Comparison of ENCODE assay signal across 29 mouse cellular contexts in genomic region chr11:113699643-113700042, GRCm38 (mm10). TPM values are rescaled to one million over a fixed set of nuclear protein-coding genes. Genes with fewer than 3 reads are reported as not detected.
DNase-seq lines count a peak whose midpoint lies in the region; ATAC-seq and TF ChIP-seq lines count a peak whose summit lies in the region.
"Had no signal": no experiment of that assay in that cellular context is flagged by ENCODE, and none has a peak within 500 bp of the region (broad histone marks: within the 10 kb centered on the region; RNA-seq: fewer than 3 reads in every experiment).

No protein-coding gene starts in this region.

- H3K4me3 ChIP-seq in neural tube, embryonic 13.5 days, result no peak overlapping the region
- H3K4me3 ChIP-seq in ES-E14 (ENCODE audit: insufficient read depth in 1 of 2, low read depth in 1 of 2, low read length in 2 of 2, poor library complexity in 1 of 2, severe bottlenecking in 1 of 2), result no peak overlapping the region
- H3K4me3 ChIP-seq in stomach, embryonic 16.5 days (replicated peaks; ENCODE audit: low read length), result no peak overlapping the region
- no peak overlapping the region for H3K4me3 ChIP-seq in intestine, postnatal 0 days (ENCODE audit: low read depth, low read length)
- H3K4me3 ChIP-seq in hindbrain, embryonic 14.5 days (replicated peaks; ENCODE audit: low read length), result no peak overlapping the region
- H3K4me3 ChIP-seq: embryonic facial prominence, embryonic 13.5 days; embryonic facial prominence, embryonic 15.5 days; erythroblast, embryonic 14.5 days; forebrain, embryonic 10.5 days; forebrain, embryonic 12.5 days had no signal

- peaks cover 49% of the 10 kb centered on the region for H3K36me3 ChIP-seq in neural tube, embryonic 13.5 days
- H3K36me3 ChIP-seq in ES-E14 (ENCODE audit: control insufficient read depth, insufficient read depth, low read length, poor library complexity, severe bottlenecking), result peaks cover 37% of the 10 kb centered on the region; the same call in 1 of the 2 replicates
- peaks cover 10% of the 10 kb centered on the region for H3K36me3 ChIP-seq in stomach, embryonic 16.5 days (ENCODE audit: control insufficient read depth, insufficient read depth, low read length)
- H3K36me3 ChIP-seq in intestine, postnatal 0 days (ENCODE audit: control insufficient read depth, insufficient read depth), result peaks cover 16% of the 10 kb centered on the region
- H3K36me3 ChIP-seq in hindbrain, embryonic 14.5 days (replicated peaks; ENCODE audit: control insufficient read depth, insufficient read depth), result peaks cover 33% of the 10 kb centered on the region

- DNase-seq in neural tube, embryonic 10.5 days (ENCODE audit: extremely low spot score, low spot score), result no peak
- DNase-seq in ES-E14 (ENCODE audit: low read depth, low spot score), result no peak
- DNase-seq in hindbrain, embryonic 14.5 days (ENCODE audit: low spot score), result no peak
- DNase-seq: adrenal gland, adult 2 months; adrenal gland, postnatal 10 days; adrenal gland, postnatal 25 days; B cell, adult 2 months; cerebellum, adult 11 months; cerebellum, adult 18-20 months; cerebellum, adult 8-10 months; cerebellum, adult 9-11 months; cerebellum, postnatal 14 days; cerebellum, postnatal 36 days; embryo, embryonic 11 days had no signal

- H3K4me2 ChIP-seq in neural tube, embryonic 13.5 days, result no peak overlapping the region
- no peak overlapping the region for H3K4me2 ChIP-seq in stomach, embryonic 16.5 days (ENCODE audit: low read depth, low read length)
- no peak overlapping the region for H3K4me2 ChIP-seq in intestine, postnatal 0 days (replicated peaks; ENCODE audit: low read depth)
- H3K4me2 ChIP-seq in hindbrain, embryonic 14.5 days (replicated peaks), result no peak overlapping the region
- H3K4me2 ChIP-seq: embryonic facial prominence, embryonic 13.5 days; embryonic facial prominence, embryonic 15.5 days; forebrain, embryonic 12.5 days had no signal

- no peak for ATAC-seq in neural tube, embryonic 13.5 days (ENCODE audit: low read depth)
- peak; percentile 46; the same call in 1 of the 2 replicates for ATAC-seq in stomach, embryonic 16.5 days (ENCODE audit: insufficient read depth, low FRiP score)
- ATAC-seq in intestine, postnatal 0 days, result no peak
- no peak for ATAC-seq in activated CD4-positive, CD25-positive, alpha-beta regulatory T cell, adult 4 months
- ATAC-seq in hindbrain, embryonic 14.5 days (ENCODE audit: low FRiP score), result no peak
- ATAC-seq: CD4-positive, CD25-positive, alpha-beta regulatory T cell, adult 4 months; forebrain, embryonic 14.5 days; forebrain, embryonic 16.5 days had no signal

- H3K27me3 ChIP-seq in neural tube, embryonic 13.5 days, result no peaks in the 10 kb centered on the region
- H3K27me3 ChIP-seq in stomach, embryonic 16.5 days (ENCODE audit: control insufficient read depth, insufficient read depth, low read length), result no peaks in the 10 kb centered on the region
- H3K27me3 ChIP-seq in intestine, postnatal 0 days (replicated peaks; ENCODE audit: control insufficient read depth, insufficient read depth, low read length), result no peaks in the 10 kb centered on the region
- H3K27me3 ChIP-seq in hindbrain, embryonic 14.5 days (ENCODE audit: control insufficient read depth, insufficient read depth, low read length), result no peaks in the 10 kb centered on the region
- H3K27me3 ChIP-seq: CH12.LX; embryonic facial prominence, embryonic 13.5 days; embryonic facial prominence, embryonic 15.5 days; forebrain, embryonic 12.5 days had no signal

- no peaks in the 10 kb centered on the region for H3K9me3 ChIP-seq in neural tube, embryonic 13.5 days
- H3K9me3 ChIP-seq in ES-E14 (ENCODE audit: control insufficient read depth, insufficient read depth, low read depth, low read length), result no peaks in the 10 kb centered on the region
- no peaks in the 10 kb centered on the region for H3K9me3 ChIP-seq in stomach, embryonic 16.5 days (replicated peaks; ENCODE audit: control insufficient read depth, low read length)
- no peaks in the 10 kb centered on the region for H3K9me3 ChIP-seq in intestine, postnatal 0 days (ENCODE audit: control insufficient read depth)
- no peaks in the 10 kb centered on the region for H3K9me3 ChIP-seq in hindbrain, embryonic 14.5 days (ENCODE audit: control insufficient read depth, low read length)
- H3K9me3 ChIP-seq: embryonic facial prominence, embryonic 13.5 days; embryonic facial prominence, embryonic 15.5 days; forebrain, embryonic 12.5 days had no signal

- H3K9ac ChIP-seq in neural tube, embryonic 13.5 days, result peak overlapping the region; percentile 26; the same call in 1 of the 2 replicates
- peak overlapping the region; percentile 35; the same call in 1 of the 2 replicates for H3K9ac ChIP-seq in ES-E14 (ENCODE audit: insufficient read depth, low read depth, low read length, poor library complexity, severe bottlenecking)
- H3K9ac ChIP-seq in stomach, embryonic 16.5 days (ENCODE audit: low read length), result no peak overlapping the region
- H3K9ac ChIP-seq in intestine, postnatal 0 days (ENCODE audit: low read depth, low read length), result no peak overlapping the region
- no peak overlapping the region for H3K9ac ChIP-seq in hindbrain, embryonic 14.5 days
- H3K9ac ChIP-seq: embryonic facial prominence, embryonic 13.5 days; embryonic facial prominence, embryonic 15.5 days; forebrain, embryonic 12.5 days had no signal

- 87% methylated on average over 7 of the region's 7 CpGs for WGBS in neural tube, embryonic 13.5 days
- 75% methylated on average over 7 of the region's 7 CpGs for WGBS in stomach, embryonic 16.5 days
- WGBS in intestine, postnatal 0 days, result 59% methylated on average over 7 of the region's 7 CpGs
- WGBS in hindbrain, embryonic 14.5 days, result 87% methylated on average over 7 of the region's 7 CpGs

- no peak for TF ChIP-seq CTCF in intestine, postnatal 0 days (IDR thresholded peaks at IDR 0.05; ENCODE audit: low read depth)

- in situ Hi-C loops in ES-E14 (cut with MboI; ENCODE audit: low sequenced_read_pairs in 2 of 2, unreplicated experiment in 2 of 2), result loop anchor here (5.0 to 10.0 kb wide), 2 partner anchors 113 to 115 kb away; no protein-coding TSS in a partner anchor

- H3K27ac ChIP-seq in neural tube, embryonic 13.5 days (replicated peaks), result no peak overlapping the region
- H3K27ac ChIP-seq in ES-E14 (ENCODE audit: insufficient read depth, low read depth, low read length, poor library complexity, severe bottlenecking), result peak overlapping the region; percentile 52; the same call in 1 of the 2 replicates
- H3K27ac ChIP-seq in stomach, embryonic 16.5 days (ENCODE audit: low read length), result no peak overlapping the region
- no peak overlapping the region for H3K27ac ChIP-seq in intestine, postnatal 0 days (ENCODE audit: low read depth, low read length)
- no peak overlapping the region for H3K27ac ChIP-seq in hindbrain, embryonic 14.5 days
- H3K27ac ChIP-seq: embryonic facial prominence, embryonic 13.5 days; embryonic facial prominence, embryonic 15.5 days; forebrain, embryonic 10.5 days; forebrain, embryonic 12.5 days had no signal

- H3K4me1 ChIP-seq in neural tube, embryonic 13.5 days (replicated peaks), result peaks cover 4% of the 10 kb centered on the region; the same call in 1 of the 2 replicates
- H3K4me1 ChIP-seq in ES-E14 (ENCODE audit: control insufficient read depth in 2 of 2, insufficient read depth in 2 of 2, low read length in 2 of 2, poor library complexity in 1 of 2), result peaks cover 0 to 6% of the 10 kb centered on the region in 2 experiments; a peak in 1 of 4 replicates
- no peaks in the 10 kb centered on the region for H3K4me1 ChIP-seq in stomach, embryonic 16.5 days (ENCODE audit: control insufficient read depth, insufficient read depth, low read length)
- H3K4me1 ChIP-seq in intestine, postnatal 0 days (replicated peaks; ENCODE audit: control insufficient read depth, insufficient read depth, low read length), result no peaks in the 10 kb centered on the region
- H3K4me1 ChIP-seq in hindbrain, embryonic 14.5 days (replicated peaks; ENCODE audit: control insufficient read depth, insufficient read depth, low read length), result no peaks in the 10 kb centered on the region

RNA-seq across cellular contexts. Expression of gene Cpsf4l, which starts 10.2 kb away (rescaled TPM):
- polyA plus RNA-seq in neural tube, embryonic 13.5 days (2015; fragmentation: Nextera tagmentation; extraction: Ambion mirVana), result 0.36 and 0.85 TPM in 2 replicates
- 19.6 and 35.0 TPM in 2 replicates for total RNA-seq in ES-E14 (2012; rRNA removed)
- polyA plus RNA-seq in stomach, embryonic 16.5 days (2015; fragmentation: Nextera tagmentation; extraction: Ambion mirVana), result 0.18 and 0.41 TPM in 2 replicates
- not detected in 2 replicates for polyA plus RNA-seq in intestine, postnatal 0 days (2015; fragmentation: Nextera tagmentation; extraction: Ambion mirVana)
- polyA plus RNA-seq in activated CD4-positive, CD25-positive, alpha-beta regulatory T cell, adult 4 months (2017; shearing (Covaris generic)), result under 1 TPM in 1 of 2 experiments, not detected in 1; 0.45 TPM
- 0.27 and 0.54 TPM in 2 replicates for polyA plus RNA-seq in hindbrain, embryonic 14.5 days (2014; fragmentation: Nextera tagmentation; extraction: Ambion mirVana)
- total RNA-seq: common myeloid progenitor, adult 5-6 weeks; MEL had no signal
- polyA plus RNA-seq: adrenal gland, adult 2 months; erythroblast, embryonic 14.5 days; forebrain, embryonic 14.5 days had no signal

RNA-seq across cellular contexts. Expression of gene D11Wsu47e, which starts 15.4 kb away (rescaled TPM):
- polyA plus RNA-seq in neural tube, embryonic 13.5 days (2015; fragmentation: Nextera tagmentation; extraction: Ambion mirVana), result 18.1 and 23.1 TPM in 2 replicates
- total RNA-seq in ES-E14 (2012; rRNA removed), result 33.1 and 38.5 TPM in 2 replicates
- polyA plus RNA-seq in stomach, embryonic 16.5 days (2015; fragmentation: Nextera tagmentation; extraction: Ambion mirVana), result 13.9 and 17.1 TPM in 2 replicates
- polyA plus RNA-seq in intestine, postnatal 0 days (2015; fragmentation: Nextera tagmentation; extraction: Ambion mirVana), result 9.0 and 9.6 TPM in 2 replicates
- polyA plus RNA-seq in activated CD4-positive, CD25-positive, alpha-beta regulatory T cell, adult 4 months (2017; shearing (Covaris generic)), result 1 to 10 TPM; 6.8 to 8.6 TPM
- 22.2 and 24.2 TPM in 2 replicates for polyA plus RNA-seq in hindbrain, embryonic 14.5 days (2014; fragmentation: Nextera tagmentation; extraction: Ambion mirVana)

RNA-seq across cellular contexts. Expression of gene Fam104a, which starts 15.7 kb away (rescaled TPM):
- 40.8 and 43.3 TPM in 2 replicates for polyA plus RNA-seq in neural tube, embryonic 13.5 days (2015; fragmentation: Nextera tagmentation; extraction: Ambion mirVana)
- 13.8 and 18.0 TPM in 2 replicates for total RNA-seq in ES-E14 (2012; rRNA removed)
- 36.2 and 41.2 TPM in 2 replicates for polyA plus RNA-seq in stomach, embryonic 16.5 days (2015; fragmentation: Nextera tagmentation; extraction: Ambion mirVana)
- polyA plus RNA-seq in intestine, postnatal 0 days (2015; fragmentation: Nextera tagmentation; extraction: Ambion mirVana), result 40.0 and 41.9 TPM in 2 replicates
- polyA plus RNA-seq in activated CD4-positive, CD25-positive, alpha-beta regulatory T cell, adult 4 months (2017; shearing (Covaris generic)), result 10 to 100 TPM; 16.4 to 18.6 TPM
- polyA plus RNA-seq in hindbrain, embryonic 14.5 days (2014; fragmentation: Nextera tagmentation; extraction: Ambion mirVana), result 42.3 and 43.7 TPM in 2 replicates

RNA-seq across cellular contexts. Expression of gene Slc39a11, which starts 49.8 kb away (rescaled TPM):
- 21.0 and 26.8 TPM in 2 replicates for polyA plus RNA-seq in neural tube, embryonic 13.5 days (2015; fragmentation: Nextera tagmentation; extraction: Ambion mirVana)
- 17.0 and 18.0 TPM in 2 replicates for total RNA-seq in ES-E14 (2012; rRNA removed)
- 47.9 and 50.3 TPM in 2 replicates for polyA plus RNA-seq in stomach, embryonic 16.5 days (2015; fragmentation: Nextera tagmentation; extraction: Ambion mirVana)
- polyA plus RNA-seq in intestine, postnatal 0 days (2015; fragmentation: Nextera tagmentation; extraction: Ambion mirVana), result 50.7 and 54.7 TPM in 2 replicates
- 10 to 100 TPM; 12.5 to 17.1 TPM for polyA plus RNA-seq in activated CD4-positive, CD25-positive, alpha-beta regulatory T cell, adult 4 months (2017; shearing (Covaris generic))
- 25.5 and 30.2 TPM in 2 replicates for polyA plus RNA-seq in hindbrain, embryonic 14.5 days (2014; fragmentation: Nextera tagmentation; extraction: Ambion mirVana)

RNA-seq across cellular contexts. Expression of gene Cog1, which starts 50.7 kb away (rescaled TPM):
- 33.9 and 36.8 TPM in 2 replicates for polyA plus RNA-seq in neural tube, embryonic 13.5 days (2015; fragmentation: Nextera tagmentation; extraction: Ambion mirVana)
- 19.1 TPM in 2 replicates for total RNA-seq in ES-E14 (2012; rRNA removed)
- polyA plus RNA-seq in stomach, embryonic 16.5 days (2015; fragmentation: Nextera tagmentation; extraction: Ambion mirVana), result 17.3 and 20.8 TPM in 2 replicates
- polyA plus RNA-seq in intestine, postnatal 0 days (2015; fragmentation: Nextera tagmentation; extraction: Ambion mirVana), result 19.6 and 20.9 TPM in 2 replicates
- 10 to 100 TPM; 17.6 to 17.9 TPM for polyA plus RNA-seq in activated CD4-positive, CD25-positive, alpha-beta regulatory T cell, adult 4 months (2017; shearing (Covaris generic))
- polyA plus RNA-seq in hindbrain, embryonic 14.5 days (2014; fragmentation: Nextera tagmentation; extraction: Ambion mirVana), result 38.0 and 41.9 TPM in 2 replicates

Comparison
In these comparisons a context has a peak if more than half of its experiments do, and no peak if none do; other contexts are left out.
1. H3K9ac ChIP-seq: peak in neural tube, embryonic 13.5 days (single experiment) and ES-E14 (single experiment); none in stomach, embryonic 16.5 days (single experiment), intestine, postnatal 0 days (single experiment) and hindbrain, embryonic 14.5 days (single experiment).